Mouse (Mus musculus) olfactory bulb, adult 2 months (tissue): ENCODE results near the gene 4930579F01Rik. TPM values are rescaled to one million over a fixed set of nuclear protein-coding genes. Genes with fewer than 3 reads are reported as not detected.
"Not testable (repeated sequence)": the region's sequence is repeated elsewhere in the genome, so short reads cannot be mapped to it uniquely, and the experiment has no call there.

Experiments
- H3K27ac ChIP-seq: fragments of 200-500 bp; 2 replicates; pipeline ENCODE4 v1.5.1; 2012; ENCODE audit warnings: low read depth, low read length; ENCODE audit not compliant: insufficient read depth
- H3K4me1 ChIP-seq: fragments of 200-500 bp; 2 replicates; pipeline ENCODE4 v1.6.1; 2012; ENCODE audit warnings: low read length; ENCODE audit not compliant: control insufficient read depth, insufficient read depth
- H3K4me3 ChIP-seq: fragments of 200-500 bp; 2 replicates; pipeline ENCODE4 v1.5.1; 2012; ENCODE audit warnings: mild to moderate bottlenecking, low read depth, low read length, moderate library complexity; ENCODE audit not compliant: insufficient read depth
- CTCF ChIP-seq: fragments of 200-500 bp; IDR thresholded peaks from 2 replicates; pipeline ENCODE4 v1.5.1; 2012; ENCODE audit warnings: low read depth, mild to moderate bottlenecking, low read length, moderate library complexity; ENCODE audit not compliant: insufficient read depth
- POLR2A ChIP-seq: fragments of 200-500 bp; IDR thresholded peaks from 2 replicates; pipeline ENCODE4 v1.6.1; 2012; ENCODE audit warnings: mild to moderate bottlenecking, low read depth, low read length, moderate library complexity; ENCODE audit not compliant: insufficient read depth
- WGBS: fragments of 180-500 bp; shearing (Covaris S2); methylation state at CpG from one replicate; pipeline ENCODE4 v1.1.7; 2018; 5-methylcytosine and 5-hydroxymethylcytosine counted together
- polyA plus RNA-seq: library from polyadenylated mRNA; stranded (reverse); fragments of >200 nt; gene quantifications from 2 replicates; pipeline ENCODE4 v1.2.4, GENCODE M21; 2012; ENCODE audit warnings: low replicate concordance; ENCODE audit not compliant: missing spikeins, insufficient read depth, insufficient read length

Gene 4930579F01Rik
- polyA plus RNA-seq, 1 experiment = not detected

DNA sequence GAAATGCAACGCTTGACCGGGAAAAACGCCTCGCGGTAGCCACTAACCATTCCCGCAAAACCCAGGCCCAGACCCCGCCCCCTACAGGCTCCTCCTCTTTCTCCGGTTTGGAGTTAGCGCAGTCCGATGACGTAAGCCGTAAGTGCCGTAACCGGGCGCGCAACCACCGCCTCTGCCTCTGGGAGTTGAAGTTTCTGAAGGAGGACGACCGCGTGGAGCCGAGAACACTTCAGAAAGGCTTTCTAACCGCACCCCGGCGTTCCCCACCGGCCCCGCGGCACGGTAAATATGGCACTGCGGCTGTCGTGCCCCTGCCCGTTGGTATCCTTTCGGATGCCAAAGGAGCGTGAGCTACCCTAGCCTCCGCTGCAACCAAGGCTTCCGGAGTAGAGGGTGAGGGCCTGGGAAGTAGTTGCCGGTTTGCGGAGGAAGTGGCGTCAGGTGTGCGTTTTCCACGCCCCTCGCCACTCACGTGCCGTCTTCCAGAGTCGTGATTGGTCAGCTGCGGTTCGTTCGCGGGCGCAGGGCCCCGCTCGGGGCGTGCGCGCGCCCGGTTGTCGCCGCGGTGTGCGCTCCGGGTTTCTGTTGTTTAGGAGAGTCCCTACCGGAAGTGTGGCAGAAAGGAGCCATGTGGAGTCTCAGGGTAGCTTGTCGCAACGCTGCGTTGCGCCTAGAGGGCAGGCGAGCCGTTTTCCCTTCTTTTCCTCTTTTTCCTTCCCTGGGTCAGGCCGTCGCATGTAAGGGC is 50.1 kb downstream of the 4930579F01Rik start, which contains the start of gene Trmt10a:
Gene Trmt10a, plus strand, starts transcription at position 134 of the 745 bp plus-strand sequence.
- TF ChIP-seq CTCF (peak; percentile 39; the same call in 1 of the 2 replicates), POLR2A (peak; percentile 66; the same call in 1 of the 2 replicates)
- Histone ChIP-seq H3K4me1 (no peaks in the 10 kb centered on the region), H3K27ac (peak within 1 kb of the TSS; percentile 98), H3K4me3 (peak within 1 kb of the TSS; percentile 94)
- WGBS = under 1% methylated on average over 70 of the region's 70 CpGs

DNA sequence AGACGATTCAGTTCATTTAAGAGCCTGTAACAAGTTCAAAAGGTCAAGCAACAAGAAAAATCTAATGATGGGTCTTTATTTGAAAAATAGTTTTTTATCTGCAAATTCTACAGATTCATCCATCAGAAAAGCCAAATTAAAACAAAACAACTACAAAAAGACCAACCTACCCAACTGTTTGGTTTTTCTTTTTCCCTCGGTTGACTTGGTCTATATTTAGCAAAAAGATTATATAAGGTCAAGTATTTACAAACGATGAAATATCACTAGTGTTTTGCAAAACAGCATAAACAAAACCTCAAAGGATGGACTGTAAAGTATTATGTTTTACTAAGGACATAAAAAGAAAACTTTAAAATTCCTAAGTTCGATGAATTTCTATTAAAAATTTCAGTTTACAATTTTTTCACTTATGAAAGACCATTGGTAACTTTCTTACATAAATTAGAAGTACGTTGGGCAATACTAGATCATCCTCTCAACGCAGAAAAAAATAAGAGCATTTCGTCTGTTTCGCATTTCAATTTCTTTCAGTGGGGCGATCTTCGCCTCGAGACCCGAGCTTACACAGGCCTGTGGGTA is 50.8 kb downstream of the 4930579F01Rik start:
- Histone ChIP-seq H3K4me1 (no peaks in the 10 kb centered on the region), H3K27ac (peak overlapping the region; percentile 80; the same call in 1 of the 2 replicates), H3K4me3 (peak overlapping the region; percentile 94)
- no peak for TF ChIP-seq CTCF
- TF ChIP-seq POLR2A = no peak
- WGBS = 1% methylated on average over 12 of the region's 12 CpGs

GRCm38 (mm10) chr3:138142052-138142732 is 51.4 kb downstream of the 4930579F01Rik start:
- H3K27ac ChIP-seq = no peak overlapping the region; the same call in 1 of the 2 replicates

DNA sequence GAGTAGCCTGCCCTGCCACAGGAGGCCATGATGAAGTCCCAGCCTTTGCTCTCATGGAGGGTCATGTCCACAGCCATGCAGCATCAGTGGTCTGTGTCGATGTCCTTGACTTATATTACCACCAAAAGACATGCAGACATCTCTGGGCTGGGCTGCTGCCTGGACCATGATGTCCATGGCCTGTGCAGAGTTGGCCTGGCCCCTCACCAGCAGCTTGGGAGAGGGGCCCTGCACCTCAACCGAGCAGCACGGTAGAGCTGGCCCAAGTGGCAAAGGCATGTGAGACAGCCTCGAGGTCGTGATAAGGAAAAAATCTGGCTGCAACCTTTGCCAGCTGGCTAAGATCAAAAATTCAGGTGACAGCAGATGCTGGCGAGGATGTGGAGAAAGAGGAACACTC is 54.0 kb downstream of the 4930579F01Rik start:
- H3K4me1 ChIP-seq = no peaks in the 10 kb centered on the region
- TF ChIP-seq POLR2A (no peak), CTCF (no peak)
- H3K4me3 ChIP-seq = no peak overlapping the region
- no peak overlapping the region for H3K27ac ChIP-seq
- 93% methylated on average over 6 of the region's 6 CpGs for WGBS

More at GRCm38 (mm10) chr3:138142052-138142732, 51.4 kb downstream of the 4930579F01Rik start:
- TF ChIP-seq CTCF (no peak), POLR2A (no peak)
- WGBS = 21% methylated on average over 4 of the region's 4 CpGs
- Histone ChIP-seq H3K4me1 (no peaks in the 10 kb centered on the region), H3K4me3 (no peak overlapping the region)

GRCm38 (mm10) chr3:138138146-138138545 is 55.5 kb downstream of the 4930579F01Rik start:
- WGBS = 91% methylated on average over 13 of the region's 13 CpGs

GRCm38 (mm10) chr3:138134528-138134927 is 59.1 kb downstream of the 4930579F01Rik start:
- 95% methylated on average over 1 of the region's 1 CpGs for WGBS
- Histone ChIP-seq H3K4me1 (no peaks in the 10 kb centered on the region), H3K27ac (no peak overlapping the region), H3K4me3 (no peak overlapping the region)
- TF ChIP-seq POLR2A = no peak
- TF ChIP-seq CTCF = no peak

More at GRCm38 (mm10) chr3:138138146-138138545, 55.5 kb downstream of the 4930579F01Rik start:
- not testable (repeated sequence) for H3K4me3 ChIP-seq, H3K4me1 ChIP-seq, H3K27ac ChIP-seq

DNA sequence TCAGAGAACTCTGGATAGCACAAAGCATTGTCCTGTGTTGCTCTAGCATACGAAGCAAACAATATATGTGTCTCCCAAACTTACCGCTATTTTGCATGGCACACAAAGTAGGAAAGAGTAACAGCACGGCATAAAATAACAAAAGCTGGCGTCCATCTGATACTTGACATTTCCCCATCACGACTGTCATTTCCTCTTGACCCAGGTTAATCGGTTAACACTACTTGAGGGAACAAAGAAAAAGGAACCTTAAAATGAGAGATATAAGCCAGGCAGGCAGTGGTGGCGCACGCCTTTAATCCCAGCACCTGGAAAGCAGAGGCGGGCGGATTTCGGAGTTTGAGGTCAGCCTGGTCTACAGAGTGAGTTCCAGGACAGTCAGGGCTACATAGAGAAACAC is 59.7 kb downstream of the 4930579F01Rik start:
- TF ChIP-seq CTCF (no peak), POLR2A (no peak)
- 88% methylated on average over 11 of the region's 11 CpGs for WGBS

DNA sequence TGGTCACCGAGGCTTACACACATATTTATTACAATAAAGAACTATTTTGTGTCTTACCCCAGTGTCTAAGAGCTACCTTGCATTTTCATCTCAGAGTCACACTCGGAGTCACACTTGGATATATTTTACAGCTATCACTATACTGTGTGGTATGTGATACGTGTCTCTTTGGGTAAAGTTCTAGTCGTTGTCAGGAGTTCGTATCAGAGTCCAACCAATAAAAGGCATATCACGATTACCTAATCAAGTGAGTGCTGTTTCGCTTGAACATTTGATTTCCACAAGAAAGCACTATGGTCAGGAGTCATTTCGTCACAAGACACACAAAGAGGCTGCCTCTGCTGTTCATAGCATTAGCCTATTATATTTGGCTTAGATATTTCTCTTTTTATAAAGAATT is 60.2 kb downstream of the 4930579F01Rik start:
- H3K4me1 ChIP-seq = no peaks in the 10 kb centered on the region
- no peak overlapping the region for H3K4me3 ChIP-seq
- 91% methylated on average over 8 of the region's 8 CpGs for WGBS
- H3K27ac ChIP-seq = no peak overlapping the region
- TF ChIP-seq CTCF (no peak), POLR2A (no peak)

More for the DNA sequence above, 59.7 kb downstream of the 4930579F01Rik start:
- Histone ChIP-seq H3K4me1 (no peaks in the 10 kb centered on the region), H3K27ac (no peak overlapping the region), H3K4me3 (no peak overlapping the region)

DNA sequence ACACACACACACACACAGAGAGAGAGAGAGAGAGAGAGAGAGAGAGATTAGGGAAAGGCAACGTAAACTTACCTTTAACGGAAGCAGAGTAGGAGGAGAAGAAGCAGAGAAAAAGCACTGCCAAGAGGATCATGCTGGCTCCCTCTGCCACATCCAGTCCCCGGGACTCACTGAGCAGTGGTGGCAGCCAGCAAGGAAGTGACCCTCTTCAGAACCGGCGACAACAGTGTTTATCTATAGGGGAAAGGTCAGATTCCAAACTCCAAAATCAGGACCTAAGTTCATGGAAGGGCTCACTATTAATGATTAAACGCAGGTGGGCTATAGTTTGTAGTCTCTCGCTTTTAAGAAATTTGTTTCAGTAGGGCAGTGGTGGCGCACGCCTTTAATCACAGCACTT is 62.5 kb downstream of the 4930579F01Rik start:
- no peak for TF ChIP-seq CTCF
- no peak for TF ChIP-seq POLR2A
- Histone ChIP-seq H3K27ac (no peak overlapping the region), H3K4me1 (no peaks in the 10 kb centered on the region), H3K4me3 (no peak overlapping the region)
- 73% methylated on average over 9 of the region's 9 CpGs for WGBS
